Mouse (Mus musculus) neural tube, embryonic 11.5 days (tissue): ENCODE measurements around the gene Podn. TPM values are rescaled to one million over a fixed set of nuclear protein-coding genes. Genes with fewer than 3 reads are reported as not detected.

Experiments used
- microRNA-seq: library from miRNA; unstranded; fragments of <30 nt; microRNA quantifications from one replicate; pipeline ENCODE4, GENCODE M21; 2016
- polyA plus RNA-seq: library from polyadenylated mRNA; unstranded; fragments of >200 nt; fragmentation: Nextera tagmentation; extraction: Ambion mirVana; gene quantifications from 2 replicates; pipeline ENCODE4 v1.2.1, GENCODE M21; 2014

Podn gene
- polyA plus RNA-seq, 1 experiment from 2014 or later = 0.36 TPM

Small RNAs within 50 kb of the gene (microRNA-seq; reads per million reads assigned to microRNA genes)
- gene Mir6397 = not detected

Other genes starting within 250 kb of the Podn start
- gene Magoh, start 216.7 kb downstream of the Podn start, polyA plus RNA-seq = 195 and 208 TPM in 2 replicates
- gene 0610037L13Rik, start 206.6 kb downstream of the Podn start, polyA plus RNA-seq = 109 and 128 TPM in 2 replicates
- gene Cpt2, start 172.8 kb downstream of the Podn start, polyA plus RNA-seq = 34.8 and 35.0 TPM in 2 replicates
- not detected in 2 replicates for gene Slc1a7, start 128.1 kb downstream of the Podn start, polyA plus RNA-seq
- gene Scp2, start 48.6 kb upstream of the Podn start, polyA plus RNA-seq = 202 TPM in 2 replicates
- 15.4 and 16.5 TPM in 2 replicates for gene Echdc2, start 69.0 kb upstream of the Podn start, polyA plus RNA-seq
- gene Zyg11a, start 121.6 kb upstream of the Podn start, polyA plus RNA-seq = not detected in 2 replicates
- 21.5 and 24.0 TPM in 2 replicates for gene Zyg11b, start 204.7 kb upstream of the Podn start, polyA plus RNA-seq
- gene Coa7, start 231.7 kb upstream of the Podn start, polyA plus RNA-seq = 48.5 and 55.3 TPM in 2 replicates